Mouse (Mus musculus) midbrain, embryonic 14.5 days (tissue): ENCODE results near the gene Xpc. TPM values are rescaled to one million over a fixed set of nuclear protein-coding genes. Genes with fewer than 3 reads are reported as not detected.

Source experiments
- ATAC-seq: fragments of 200-750 bp; cut with Nextera tagmentation; 2 replicates; pipeline ENCODE4 v1.8.0; 2017; ENCODE audit warnings: moderate number of reproducible peaks, moderate library complexity; ENCODE audit not compliant: low FRiP score, low TSS enrichment
- DNase-seq: peaks from one replicate; pipeline ENCODE4 v3.0.0-alpha.2; 2015
- H3K27ac ChIP-seq: fragments of 300-500 bp; sonication (generic); replicated peaks from 2 replicates; pipeline ENCODE4 v1.5.1; 2014; ENCODE audit warnings: mild to moderate bottlenecking, low read depth, low read length, moderate library complexity
- H3K27me3 ChIP-seq: fragments of 300-500 bp; sonication (generic); 2 replicates; pipeline ENCODE4 v1.6.1; 2014; ENCODE audit warnings: low read length, control low read depth, mixed read lengths; ENCODE audit not compliant: control insufficient read depth, insufficient read depth
- H3K36me3 ChIP-seq: fragments of 300-500 bp; sonication (generic); 2 replicates; pipeline ENCODE4 v1.6.1; 2014; ENCODE audit warnings: low read length, control low read depth; ENCODE audit not compliant: control insufficient read depth, insufficient read depth
- H3K4me1 ChIP-seq: fragments of 300-500 bp; sonication (generic); 2 replicates; pipeline ENCODE4 v1.6.1; 2014; ENCODE audit warnings: mild to moderate bottlenecking, antibody characterized with exemption, low read length, control low read depth; ENCODE audit not compliant: control insufficient read depth, insufficient read depth
- H3K4me2 ChIP-seq: fragments of 300-500 bp; sonication (generic); 2 replicates; pipeline ENCODE4 v1.6.1; 2014; ENCODE audit warnings: mild to moderate bottlenecking, low read length, moderate library complexity
- H3K4me3 ChIP-seq: fragments of 300-500 bp; sonication (generic); replicated peaks from 2 replicates; pipeline ENCODE4 v1.5.1; 2014; ENCODE audit warnings: low read depth, low read length
- H3K9ac ChIP-seq: fragments of 300-500 bp; sonication (generic); replicated peaks from 2 replicates; pipeline ENCODE4 v1.6.1; 2014; ENCODE audit warnings: mild to moderate bottlenecking, low read length, moderate library complexity
- H3K9me3 ChIP-seq: fragments of 300-500 bp; sonication (generic); 2 replicates; pipeline ENCODE4 v1.6.1; 2016; ENCODE audit warnings: low read length, control low read depth, mixed read lengths; ENCODE audit not compliant: control insufficient read depth
- WGBS: fragments of 180-500 bp; shearing (Covaris S2); extraction: QIAGEN DNeasy Blood & Tissue Kit; methylation state at CpG from one replicate; pipeline ENCODE4 v1.1.7; 2014; 5-methylcytosine and 5-hydroxymethylcytosine counted together
- polyA plus RNA-seq: library from polyadenylated mRNA; unstranded; fragments of >200 nt; fragmentation: Nextera tagmentation; extraction: Ambion mirVana; gene quantifications from 2 replicates; pipeline ENCODE4 v1.2.1, GENCODE M21; 2014

Gene Xpc
- polyA plus RNA-seq, 1 experiment from 2014 or later: 18.1 TPM

DNA sequence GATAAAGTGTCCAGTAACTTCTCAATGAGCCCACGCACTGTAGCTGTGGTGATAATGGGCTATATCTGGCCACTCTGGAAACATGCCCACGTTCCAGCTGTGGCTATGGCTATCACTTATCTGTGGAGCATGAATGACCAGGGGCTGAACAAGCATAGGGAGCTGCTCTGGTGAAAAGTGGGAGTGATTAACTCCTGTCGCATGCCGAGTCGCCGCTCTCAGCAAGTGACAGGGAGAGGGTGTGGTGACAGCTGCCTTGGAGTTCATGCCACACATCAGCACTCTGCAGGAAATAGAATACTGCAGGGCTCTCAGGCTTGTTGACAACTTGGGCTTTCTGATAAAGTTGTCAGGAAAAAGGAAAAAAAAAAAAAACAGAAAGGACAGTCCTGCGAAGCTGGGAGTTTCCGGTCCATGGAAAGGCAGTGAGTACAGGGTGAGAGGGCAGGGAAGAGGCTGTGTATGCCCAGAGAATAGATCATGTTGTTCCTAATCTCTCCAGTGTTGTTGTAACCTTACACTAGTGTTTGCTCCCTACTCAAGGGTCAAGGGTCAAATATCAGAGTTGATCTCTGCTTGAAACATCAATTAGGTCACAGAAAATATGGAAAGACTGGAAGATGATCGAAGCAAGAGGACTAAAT is 30.7 kb upstream of the Xpc start:
- Histone ChIP-seq H3K27me3 (no peaks in the 10 kb centered on the region), H3K9me3 (no peaks in the 10 kb centered on the region), H3K4me3 (no peak overlapping the region), H3K4me2 (no peak overlapping the region), H3K27ac (no peak overlapping the region), H3K36me3 (no peaks in the 10 kb centered on the region), H3K9ac (no peak overlapping the region), H3K4me1 (no peaks in the 10 kb centered on the region)
- 69% methylated on average over 9 of the region's 9 CpGs for WGBS
- ATAC-seq (no peak), DNase-seq (no peak)

DNA sequence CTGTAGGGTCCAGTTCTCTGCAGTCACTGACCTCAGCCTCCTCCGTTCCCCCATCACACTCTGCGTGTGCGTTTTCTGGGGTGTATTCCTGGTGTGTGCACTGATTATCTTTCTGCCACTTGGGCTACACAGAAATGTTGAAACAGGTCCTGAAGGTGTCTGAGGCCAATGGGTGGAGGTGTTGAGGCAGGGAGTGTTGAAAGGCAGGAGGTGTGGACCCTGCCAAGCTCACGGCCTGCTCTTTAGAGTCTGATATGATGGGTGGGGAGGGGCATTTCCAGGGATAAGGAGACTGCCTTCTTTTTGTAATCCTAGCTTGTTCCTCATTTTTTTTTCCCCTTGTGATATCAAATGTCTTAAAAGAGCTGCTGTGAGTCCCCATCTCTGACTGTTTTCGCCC is 27.4 kb upstream of the Xpc start:
- DNase-seq (no peak), ATAC-seq (no peak)
- 89% methylated on average over 5 of the region's 5 CpGs for WGBS
- Histone ChIP-seq H3K36me3 (no peaks in the 10 kb centered on the region), H3K4me2 (no peak overlapping the region), H3K4me3 (no peak overlapping the region), H3K9ac (no peak overlapping the region), H3K9me3 (no peaks in the 10 kb centered on the region), H3K4me1 (no peaks in the 10 kb centered on the region), H3K27me3 (no peaks in the 10 kb centered on the region), H3K27ac (no peak overlapping the region)

- no peak for DNase-seq
- Histone ChIP-seq H3K9ac (no peak overlapping the region), H3K27me3 (no peaks in the 10 kb centered on the region), H3K9me3 (no peaks in the 10 kb centered on the region), H3K4me1 (no peaks in the 10 kb centered on the region), H3K4me2 (no peak overlapping the region), H3K4me3 (no peak overlapping the region), H3K27ac (no peak overlapping the region), H3K36me3 (no peaks in the 10 kb centered on the region)
- WGBS: 67% methylated on average over 3 of the region's 3 CpGs
- ATAC-seq: no peak
Observed at GRCm38 (mm10) chr6:91541276-91541675, 25.6 kb upstream of the Xpc start.

- Histone ChIP-seq H3K27ac (no peak overlapping the region), H3K27me3 (no peaks in the 10 kb centered on the region), H3K9ac (no peak overlapping the region), H3K4me1 (no peaks in the 10 kb centered on the region), H3K4me3 (no peak overlapping the region), H3K9me3 (no peaks in the 10 kb centered on the region), H3K4me2 (no peak overlapping the region), H3K36me3 (no peaks in the 10 kb centered on the region)
- DNase-seq (no peak), ATAC-seq (no peak)
- 92% methylated on average over 11 of the region's 11 CpGs for WGBS
Observed at GRCm38 (mm10) chr6:91536047-91536765, 20.5 kb upstream of the Xpc start.

GRCm38 (mm10) chr6:91535231-91535630 is 19.5 kb upstream of the Xpc start:
- no peaks in the 10 kb centered on the region for H3K36me3 ChIP-seq
- DNase-seq (no peak), ATAC-seq (no peak)
- no peaks in the 10 kb centered on the region for H3K4me1 ChIP-seq
- no peak overlapping the region for H3K4me3 ChIP-seq
- 60% methylated on average over 3 of the region's 3 CpGs for WGBS
- H3K9me3 ChIP-seq: no peaks in the 10 kb centered on the region
- H3K27ac ChIP-seq: no peak overlapping the region
- no peak overlapping the region for H3K9ac ChIP-seq
- H3K27me3 ChIP-seq: no peaks in the 10 kb centered on the region
- no peak overlapping the region for H3K4me2 ChIP-seq

- Histone ChIP-seq H3K9me3 (no peaks in the 10 kb centered on the region), H3K27ac (no peak overlapping the region), H3K4me1 (no peaks in the 10 kb centered on the region), H3K4me2 (no peak overlapping the region), H3K9ac (no peak overlapping the region), H3K36me3 (no peaks in the 10 kb centered on the region), H3K27me3 (no peaks in the 10 kb centered on the region), H3K4me3 (no peak overlapping the region)
- 88% methylated on average over 4 of the region's 4 CpGs for WGBS
- DNase-seq (no peak), ATAC-seq (no peak)
Observed at GRCm38 (mm10) chr6:91534268-91534667, 18.6 kb upstream of the Xpc start.

- no peak overlapping the region for H3K9ac ChIP-seq
- no peaks in the 10 kb centered on the region for H3K9me3 ChIP-seq
- H3K27me3 ChIP-seq: no peaks in the 10 kb centered on the region
- DNase-seq: peak; percentile 24
- WGBS: 53% methylated on average over 2 of the region's 2 CpGs
- no peak overlapping the region for H3K4me3 ChIP-seq
- no peak overlapping the region for H3K4me2 ChIP-seq
- no peaks in the 10 kb centered on the region for H3K4me1 ChIP-seq
- H3K27ac ChIP-seq: no peak overlapping the region
- H3K36me3 ChIP-seq: no peaks in the 10 kb centered on the region
- ATAC-seq: no peak
Observed at GRCm38 (mm10) chr6:91533771-91534170, 18.1 kb upstream of the Xpc start.

DNA sequence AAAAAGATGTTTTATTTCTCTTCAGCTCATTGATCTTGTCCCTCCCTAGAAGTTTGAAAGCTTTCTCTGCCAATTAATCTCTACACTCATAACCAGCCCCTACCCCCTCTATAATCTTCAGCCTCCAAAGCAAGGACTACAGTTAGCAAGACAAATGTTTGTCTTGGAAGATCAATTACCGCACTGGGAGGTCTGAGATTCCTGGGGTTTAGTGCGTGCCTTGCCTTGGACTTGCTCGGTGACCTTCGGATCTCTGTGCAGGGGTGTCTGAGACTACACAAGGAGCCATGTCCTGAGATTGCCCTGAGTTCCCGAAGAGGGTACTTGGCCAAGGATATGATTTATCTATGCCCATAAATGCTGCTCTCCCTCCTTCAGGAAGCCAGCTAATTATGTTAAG is 17.7 kb upstream of the Xpc start:
- Histone ChIP-seq H3K36me3 (0 out of 2 replicates have a peak, but pooled peaks cover 3% of the 10 kb centered on the region), H3K4me2 (no peak overlapping the region), H3K4me3 (no peak overlapping the region), H3K4me1 (no peaks in the 10 kb centered on the region), H3K27me3 (no peaks in the 10 kb centered on the region), H3K9me3 (no peaks in the 10 kb centered on the region), H3K27ac (no peak overlapping the region), H3K9ac (no peak overlapping the region)
- 73% methylated on average over 5 of the region's 5 CpGs for WGBS
- DNase-seq: no peak
- no peak for ATAC-seq

DNA sequence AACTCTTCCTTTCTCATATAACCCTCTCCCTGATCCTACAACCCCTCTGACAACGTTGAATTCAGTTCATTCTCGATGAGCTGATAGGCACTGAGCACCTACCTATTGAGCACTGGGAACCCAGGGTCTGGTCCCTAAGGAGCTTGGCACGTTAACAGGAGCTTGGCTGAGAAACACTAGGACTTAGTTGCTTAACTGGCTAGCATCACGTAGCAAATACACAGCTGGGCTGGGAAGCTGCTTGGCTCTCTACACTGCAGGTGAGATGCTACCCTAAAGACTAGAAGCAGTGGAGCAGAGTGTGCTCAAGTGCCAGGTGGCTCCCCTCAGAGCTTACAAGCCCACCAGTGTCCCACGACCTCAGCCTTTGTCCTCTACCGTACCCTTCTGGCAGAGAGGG is 17.0 kb upstream of the Xpc start:
- ATAC-seq (no peak), DNase-seq (no peak)
- no peaks in the 10 kb centered on the region for H3K9me3 ChIP-seq
- no peak overlapping the region for H3K4me2 ChIP-seq
- 0 out of 2 replicates have a peak, but pooled peaks cover 3% of the 10 kb centered on the region for H3K36me3 ChIP-seq
- 79% methylated on average over 6 of the region's 6 CpGs for WGBS
- no peak overlapping the region for H3K9ac ChIP-seq
- H3K4me1 ChIP-seq: no peaks in the 10 kb centered on the region
- no peak overlapping the region for H3K4me3 ChIP-seq
- no peaks in the 10 kb centered on the region for H3K27me3 ChIP-seq
- H3K27ac ChIP-seq: no peak overlapping the region
